Mouse (Mus musculus) forebrain, postnatal 0 days (tissue): ENCODE measurements at regions not wholly inside any gene's neighbourhood (a gene's known extent, or its start where the extent isn't known, plus 50 kb on each side); places are given as distances from the start of the nearest gene placed in this dataset.

Source experiments
- ATAC-seq: fragments of 200-750 bp; cut with Nextera tagmentation; 2 replicates; pipeline ENCODE4 v1.8.0; 2017; ENCODE audit warnings: mild to moderate bottlenecking, moderate library complexity
- DNase-seq: peaks from one replicate; pipeline ENCODE4 v3.0.0-alpha.2; 2015
- H3K27ac ChIP-seq: fragments of 300-500 bp; sonication (generic); 2 replicates; pipeline ENCODE4 v1.5.1; 2014; ENCODE audit warnings: low read depth, mild to moderate bottlenecking, antibody characterized with exemption, low read length, moderate library complexity, mixed read lengths
- H3K27me3 ChIP-seq: fragments of 300-500 bp; sonication (generic); 2 replicates; pipeline ENCODE4 v1.6.1; 2014; ENCODE audit warnings: mild to moderate bottlenecking, low read length, mixed read lengths; ENCODE audit not compliant: insufficient read depth
- H3K36me3 ChIP-seq: fragments of 300-500 bp; sonication (generic); 2 replicates; pipeline ENCODE4 v1.6.1; 2014; ENCODE audit warnings: mild to moderate bottlenecking, moderate library complexity; ENCODE audit not compliant: insufficient read depth
- H3K4me1 ChIP-seq: fragments of 300-500 bp; sonication (generic); 2 replicates; pipeline ENCODE4 v1.6.1; 2014; ENCODE audit warnings: antibody characterized with exemption; ENCODE audit not compliant: insufficient read depth
- H3K4me2 ChIP-seq: fragments of 300-500 bp; sonication (generic); 2 replicates; pipeline ENCODE4 v1.6.1; 2014; ENCODE audit warnings: low read depth, mild to moderate bottlenecking, moderate library complexity
- H3K4me3 ChIP-seq: fragments of 300-500 bp; sonication (generic); 2 replicates; pipeline ENCODE4 v1.5.1; 2014; ENCODE audit warnings: low read depth, low read length, mixed read lengths
- H3K9ac ChIP-seq: fragments of 300-500 bp; sonication (generic); 2 replicates; pipeline ENCODE4 v1.6.1; 2014; ENCODE audit warnings: mild to moderate bottlenecking
- H3K9me3 ChIP-seq: fragments of 300-500 bp; sonication (generic); 2 replicates; pipeline ENCODE4 v1.6.1; 2016; ENCODE audit warnings: low read length
- CTCF ChIP-seq: sonication (generic); IDR thresholded peaks from 2 replicates; pipeline ENCODE4 v1.5.1; 2016; ENCODE audit warnings: antibody characterized with exemption, control low read depth, low read depth
- WGBS: fragments of 180-500 bp; shearing (Covaris S2); extraction: QIAGEN DNeasy Blood & Tissue Kit; methylation state at CpG from one replicate; pipeline ENCODE4 v1.1.7; 2014; 5-methylcytosine and 5-hydroxymethylcytosine counted together

DNA sequence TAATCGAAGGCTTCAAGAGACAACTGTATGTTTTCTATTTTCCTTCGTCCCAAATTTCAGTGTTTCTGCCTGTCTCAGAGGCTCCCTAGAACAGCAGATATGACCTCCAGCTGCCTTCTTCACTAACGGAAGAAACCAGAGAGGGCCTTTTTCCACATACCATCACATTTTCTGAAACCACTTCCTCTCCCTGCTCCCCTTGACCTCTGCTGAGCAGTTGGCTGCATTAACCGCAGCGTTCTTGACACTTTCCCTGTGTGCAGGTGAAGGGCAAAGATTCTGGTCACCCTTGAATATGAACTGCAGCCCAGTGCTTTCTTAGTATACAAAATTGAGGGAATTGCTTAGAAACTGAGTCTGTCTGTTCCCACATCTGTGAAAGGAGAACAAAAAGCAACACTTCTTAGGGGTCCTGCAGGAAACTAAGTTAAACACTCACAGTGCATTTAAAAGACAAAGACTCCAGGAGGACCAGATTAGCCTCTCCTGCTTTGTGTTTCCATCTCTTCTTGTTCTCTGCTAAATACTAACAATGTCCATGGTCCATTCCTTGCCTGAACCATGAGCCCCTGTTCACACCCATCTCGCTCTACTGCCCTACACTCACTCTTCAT lies 98.4 kb downstream of the Akap11 start:
- TF ChIP-seq CTCF: no peak
- Histone ChIP-seq H3K4me3 (no peak overlapping the region), H3K36me3 (no peaks in the 10 kb centered on the region), H3K27me3 (no peaks in the 10 kb centered on the region), H3K4me2 (no peak overlapping the region), H3K4me1 (no peaks in the 10 kb centered on the region), H3K27ac (no peak overlapping the region), H3K9me3 (no peaks in the 10 kb centered on the region), H3K9ac (no peak overlapping the region)
- ATAC-seq (no peak), DNase-seq (no peak)
- 75% methylated on average over 6 of the region's 6 CpGs for WGBS

DNA sequence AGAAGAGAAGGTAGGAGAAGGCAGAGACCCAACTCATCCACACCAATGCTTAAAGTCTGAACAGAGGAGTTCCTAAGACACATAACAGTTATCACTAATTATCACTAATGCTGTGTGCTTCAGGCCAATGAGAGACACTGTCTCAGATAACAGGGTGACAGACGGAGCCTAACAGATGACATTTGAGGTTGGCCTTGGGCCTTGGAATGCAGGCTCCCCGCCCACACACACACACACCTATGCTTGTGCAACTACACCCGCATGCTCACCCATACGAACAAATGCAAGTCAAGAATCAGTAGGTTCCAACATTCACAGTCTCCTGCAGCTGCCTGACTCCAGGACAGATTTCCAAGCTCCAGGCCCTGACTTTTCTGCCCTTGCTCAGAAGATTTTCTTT lies 100.0 kb downstream of the Akap11 start:
- no peak for TF ChIP-seq CTCF
- Histone ChIP-seq H3K27ac (no peak overlapping the region), H3K4me1 (no peaks in the 10 kb centered on the region), H3K4me2 (no peak overlapping the region), H3K9ac (no peak overlapping the region), H3K4me3 (no peak overlapping the region), H3K9me3 (no peaks in the 10 kb centered on the region), H3K36me3 (no peaks in the 10 kb centered on the region), H3K27me3 (no peaks in the 10 kb centered on the region)
- WGBS: 83% methylated on average over 4 of the region's 4 CpGs
- DNase-seq: no peak
- ATAC-seq: no peak

DNA sequence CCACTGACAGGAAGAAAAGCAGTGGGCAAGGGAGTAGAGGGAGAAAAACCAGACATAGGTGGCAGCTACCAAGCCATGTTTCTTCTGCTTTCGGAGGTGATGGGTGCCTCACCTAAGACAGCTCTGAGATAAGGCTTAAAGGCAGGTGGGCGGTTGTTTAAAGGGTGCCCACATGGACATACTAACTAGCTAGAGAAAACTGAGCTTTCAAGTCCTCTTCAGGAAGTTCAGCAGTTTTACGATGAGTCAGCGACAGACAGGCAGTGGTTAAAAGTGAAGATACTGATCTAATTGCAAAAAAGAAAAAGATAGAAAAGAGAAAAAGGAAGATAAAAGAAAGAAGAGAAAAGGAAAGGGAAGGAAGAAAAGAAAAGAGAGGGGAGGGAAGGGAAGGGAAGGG lies 100.6 kb downstream of the Akap11 start:
- ATAC-seq: no peak
- no peak overlapping the region for H3K4me2 ChIP-seq
- no peak overlapping the region for H3K27ac ChIP-seq
- H3K4me3 ChIP-seq: no peak overlapping the region
- no peak for DNase-seq
- no peak for TF ChIP-seq CTCF
- 97% methylated on average over 4 of the region's 4 CpGs for WGBS
- H3K9ac ChIP-seq: no peak overlapping the region
- H3K4me1 ChIP-seq: no peaks in the 10 kb centered on the region
- no peaks in the 10 kb centered on the region for H3K9me3 ChIP-seq
- H3K36me3 ChIP-seq: no peaks in the 10 kb centered on the region
- H3K27me3 ChIP-seq: no peaks in the 10 kb centered on the region

DNA sequence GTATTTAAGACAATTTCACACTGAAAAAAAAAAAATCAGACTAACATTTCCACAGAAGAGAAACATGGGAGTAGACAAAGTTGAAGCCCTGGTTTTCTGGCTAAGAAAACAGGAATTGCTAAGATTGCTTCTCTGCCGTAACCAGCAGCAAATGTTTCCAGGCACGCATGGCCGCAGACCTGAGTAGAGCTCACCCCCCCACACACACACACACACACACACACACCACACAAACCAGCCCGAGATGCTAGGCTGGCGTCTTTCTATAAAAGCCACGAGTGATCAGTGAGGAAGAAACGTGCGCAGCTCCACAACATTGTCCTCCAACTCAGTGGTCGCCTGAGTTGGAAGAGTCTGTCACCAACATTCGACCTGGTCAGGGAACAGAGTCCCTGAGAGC lies 101.0 kb downstream of the Akap11 start:
- Histone ChIP-seq H3K4me2 (no peak overlapping the region), H3K27me3 (no peaks in the 10 kb centered on the region), H3K27ac (no peak overlapping the region), H3K36me3 (no peaks in the 10 kb centered on the region), H3K9me3 (no peaks in the 10 kb centered on the region), H3K4me1 (no peaks in the 10 kb centered on the region), H3K9ac (no peak overlapping the region), H3K4me3 (no peak overlapping the region)
- no peak for ATAC-seq
- no peak for DNase-seq
- TF ChIP-seq CTCF: no peak
- WGBS: 91% methylated on average over 10 of the region's 10 CpGs

DNA sequence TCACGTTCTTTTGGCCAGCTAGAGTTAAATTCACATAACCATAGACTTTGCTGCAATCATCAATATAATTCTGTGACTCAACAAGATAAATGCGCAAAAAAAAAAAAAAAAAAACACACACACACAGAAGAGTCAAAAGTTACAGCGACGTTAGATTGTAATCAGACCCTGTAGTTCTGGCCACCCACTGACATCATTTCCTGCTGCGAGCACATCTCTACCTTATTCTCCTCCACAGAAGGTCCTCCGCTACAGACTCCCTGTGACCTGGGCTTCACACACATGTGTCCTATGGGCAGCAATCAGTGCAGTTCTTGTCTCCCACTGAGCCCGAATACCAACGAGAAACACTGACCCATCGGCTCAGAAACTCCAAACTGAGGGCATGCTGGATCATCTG lies 101.9 kb downstream of the Akap11 start:
- H3K9ac ChIP-seq: no peak overlapping the region
- H3K27me3 ChIP-seq: no peaks in the 10 kb centered on the region
- DNase-seq (no peak), ATAC-seq (no peak)
- H3K4me2 ChIP-seq: no peak overlapping the region
- WGBS: 90% methylated on average over 9 of the region's 9 CpGs
- no peaks in the 10 kb centered on the region for H3K4me1 ChIP-seq
- no peak for TF ChIP-seq CTCF
- H3K27ac ChIP-seq: no peak overlapping the region
- H3K36me3 ChIP-seq: no peaks in the 10 kb centered on the region
- H3K4me3 ChIP-seq: no peak overlapping the region
- H3K9me3 ChIP-seq: no peaks in the 10 kb centered on the region

DNA sequence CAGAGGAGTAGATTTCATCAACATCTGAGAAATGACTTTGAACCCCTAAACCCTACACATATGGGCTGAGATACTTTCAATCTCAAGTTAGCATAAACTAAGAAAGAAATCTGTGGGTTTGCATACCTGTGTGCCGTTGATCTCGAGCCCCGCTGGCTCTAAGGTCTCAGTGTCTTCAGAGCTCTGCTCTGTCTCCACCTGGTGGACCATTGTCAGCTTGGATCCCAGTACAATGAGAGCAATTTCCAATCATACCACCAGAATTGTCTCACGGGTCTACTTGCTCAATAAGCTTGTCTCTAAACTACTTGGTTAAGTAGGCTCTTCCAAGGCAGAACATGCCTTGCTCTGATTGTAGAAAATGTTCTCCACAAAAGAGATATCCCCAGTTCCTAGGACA lies 102.5 kb downstream of the Akap11 start:
- peak; percentile 29 for TF ChIP-seq CTCF
- Histone ChIP-seq H3K9ac (no peak overlapping the region), H3K4me1 (no peaks in the 10 kb centered on the region), H3K4me3 (no peak overlapping the region), H3K27me3 (no peaks in the 10 kb centered on the region), H3K9me3 (no peaks in the 10 kb centered on the region), H3K27ac (no peak overlapping the region), H3K36me3 (no peaks in the 10 kb centered on the region), H3K4me2 (no peak overlapping the region)
- no peak for ATAC-seq
- WGBS: 92% methylated on average over 4 of the region's 4 CpGs
- DNase-seq: no peak

DNA sequence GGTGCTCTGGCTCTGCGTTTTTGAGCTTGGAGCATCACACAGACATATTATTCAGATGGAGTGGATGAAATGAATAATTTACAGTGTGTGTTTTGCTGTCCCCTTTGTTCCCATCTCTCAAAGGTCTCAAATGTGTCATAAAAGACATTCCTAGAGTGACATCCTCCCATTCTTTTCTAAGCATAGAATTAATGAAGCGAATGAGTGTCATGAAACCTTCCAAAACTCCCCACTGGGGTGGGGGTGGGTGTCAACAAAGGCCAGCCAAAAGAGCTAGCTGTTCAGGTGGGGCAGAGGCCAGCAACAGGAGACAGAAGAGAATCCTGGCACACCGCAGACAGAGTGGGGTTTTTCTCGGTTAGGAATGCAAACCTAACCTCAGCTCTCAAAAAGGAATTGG lies 104.1 kb downstream of the Akap11 start:
- TF ChIP-seq CTCF: no peak
- Histone ChIP-seq H3K27me3 (no peaks in the 10 kb centered on the region), H3K36me3 (no peaks in the 10 kb centered on the region), H3K4me1 (no peaks in the 10 kb centered on the region), H3K4me2 (no peak overlapping the region), H3K27ac (no peak overlapping the region), H3K9ac (no peak overlapping the region), H3K9me3 (no peaks in the 10 kb centered on the region), H3K4me3 (no peak overlapping the region)
- DNase-seq: no peak
- WGBS: 54% methylated on average over 4 of the region's 4 CpGs
- ATAC-seq: no peak

DNA sequence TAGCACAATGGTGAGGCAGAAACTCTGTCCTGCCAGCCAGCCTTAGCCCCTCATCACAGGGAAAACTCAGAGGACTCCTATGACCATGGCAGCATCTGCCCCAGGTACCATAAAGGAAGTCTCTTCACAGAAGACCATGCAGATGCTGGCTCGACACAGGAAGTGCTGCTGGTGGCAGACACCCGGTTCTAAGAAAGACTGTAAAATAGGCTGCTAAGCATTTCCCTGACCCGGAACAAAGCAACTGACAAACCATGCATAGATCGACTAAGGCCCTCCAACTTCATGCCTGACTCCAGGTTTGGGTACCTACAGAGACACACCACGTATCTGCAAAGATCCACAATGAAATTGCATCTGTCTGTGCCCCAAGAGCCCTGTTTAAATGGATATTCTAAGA lies 104.7 kb downstream of the Akap11 start:
- Histone ChIP-seq H3K4me2 (no peak overlapping the region), H3K36me3 (no peaks in the 10 kb centered on the region), H3K27me3 (no peaks in the 10 kb centered on the region), H3K9ac (no peak overlapping the region), H3K27ac (no peak overlapping the region), H3K4me3 (no peak overlapping the region), H3K4me1 (no peaks in the 10 kb centered on the region), H3K9me3 (no peaks in the 10 kb centered on the region)
- ATAC-seq (no peak), DNase-seq (no peak)
- TF ChIP-seq CTCF: no peak
- WGBS: 83% methylated on average over 5 of the region's 5 CpGs
